In the genomic region with DNA sequence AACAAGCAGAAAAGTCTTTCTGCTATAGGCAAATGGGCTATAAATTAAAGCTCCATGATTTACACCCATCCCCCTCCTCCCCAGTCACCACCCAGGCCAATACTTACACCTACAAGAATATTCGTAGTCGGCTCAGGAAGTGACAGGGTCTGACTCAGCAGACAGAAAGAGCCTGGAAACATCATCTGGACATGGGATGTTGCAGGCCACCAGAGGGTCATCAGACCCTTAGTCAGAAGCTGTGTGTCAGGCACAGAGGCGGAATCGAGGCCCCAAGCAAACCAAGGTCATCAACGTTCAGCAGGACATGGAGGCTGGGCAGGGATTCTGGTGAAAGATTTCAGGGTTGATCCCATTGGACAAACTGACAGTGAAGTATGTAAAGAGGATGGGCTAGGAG, we compare ENCODE assay signal across 14 mouse cellular contexts.
"Had no signal": no experiment of that assay in that cellular context is flagged by ENCODE, and none has a peak within 500 bp of the region (broad histone marks: within the 10 kb centered on the region; RNA-seq: fewer than 3 reads in every experiment).

No protein-coding gene starts in this region.

- ATAC-seq: midbrain, embryonic 13.5 days; midbrain, embryonic 15.5 days had no signal

- DNase-seq: lung, adult 18-20 months; lung, embryonic 14.5 days; lung, postnatal 10 days; lung, postnatal 4 days; right cerebral cortex, postnatal 14 days; thymus, adult 2 months; thymus, postnatal 25 days had no signal

- H3K27ac ChIP-seq: midbrain, embryonic 13.5 days; midbrain, embryonic 15.5 days; neural tube, embryonic 13.5 days; neural tube, embryonic 15.5 days; stomach, embryonic 15.5 days had no signal

- H3K9me3 ChIP-seq: megakaryocyte, embryonic 14.5 days; midbrain, embryonic 13.5 days; midbrain, embryonic 15.5 days; neural tube, embryonic 13.5 days; neural tube, embryonic 15.5 days; stomach, embryonic 15.5 days had no signal

- H3K4me3 ChIP-seq: megakaryocyte, embryonic 14.5 days; midbrain, embryonic 13.5 days; midbrain, embryonic 15.5 days; neural tube, embryonic 13.5 days; neural tube, embryonic 15.5 days; stomach, embryonic 15.5 days had no signal

- H3K36me3 ChIP-seq: midbrain, embryonic 13.5 days; midbrain, embryonic 15.5 days; neural tube, embryonic 13.5 days; neural tube, embryonic 15.5 days; stomach, embryonic 15.5 days had no signal

- H3K4me2 ChIP-seq: lung, embryonic 14.5 days; midbrain, embryonic 11.5 days; midbrain, embryonic 13.5 days; midbrain, embryonic 15.5 days; neural tube, embryonic 13.5 days; neural tube, embryonic 15.5 days; stomach, embryonic 15.5 days had no signal

- H3K27me3 ChIP-seq: midbrain, embryonic 13.5 days; midbrain, embryonic 15.5 days; neural tube, embryonic 13.5 days; neural tube, embryonic 15.5 days; stomach, embryonic 15.5 days had no signal

- H3K4me1 ChIP-seq: midbrain, embryonic 13.5 days; midbrain, embryonic 15.5 days; neural tube, embryonic 13.5 days; neural tube, embryonic 15.5 days; stomach, embryonic 15.5 days had no signal

- H3K9ac ChIP-seq: lung, embryonic 14.5 days; midbrain, embryonic 13.5 days; midbrain, embryonic 15.5 days; neural tube, embryonic 13.5 days; neural tube, embryonic 15.5 days; stomach, embryonic 15.5 days had no signal
